Mouse (Mus musculus) fat pad, adult 2 months (tissue): Measurements from ENCODE around the gene Flot1.

Source experiments
- DNase-seq: peaks from one replicate; pipeline ENCODE4 v3.0.0-alpha.2; 2011; ENCODE audit warnings: low read depth, low spot score; ENCODE audit errors: extremely low read depth

Flot1 gene

DNA sequence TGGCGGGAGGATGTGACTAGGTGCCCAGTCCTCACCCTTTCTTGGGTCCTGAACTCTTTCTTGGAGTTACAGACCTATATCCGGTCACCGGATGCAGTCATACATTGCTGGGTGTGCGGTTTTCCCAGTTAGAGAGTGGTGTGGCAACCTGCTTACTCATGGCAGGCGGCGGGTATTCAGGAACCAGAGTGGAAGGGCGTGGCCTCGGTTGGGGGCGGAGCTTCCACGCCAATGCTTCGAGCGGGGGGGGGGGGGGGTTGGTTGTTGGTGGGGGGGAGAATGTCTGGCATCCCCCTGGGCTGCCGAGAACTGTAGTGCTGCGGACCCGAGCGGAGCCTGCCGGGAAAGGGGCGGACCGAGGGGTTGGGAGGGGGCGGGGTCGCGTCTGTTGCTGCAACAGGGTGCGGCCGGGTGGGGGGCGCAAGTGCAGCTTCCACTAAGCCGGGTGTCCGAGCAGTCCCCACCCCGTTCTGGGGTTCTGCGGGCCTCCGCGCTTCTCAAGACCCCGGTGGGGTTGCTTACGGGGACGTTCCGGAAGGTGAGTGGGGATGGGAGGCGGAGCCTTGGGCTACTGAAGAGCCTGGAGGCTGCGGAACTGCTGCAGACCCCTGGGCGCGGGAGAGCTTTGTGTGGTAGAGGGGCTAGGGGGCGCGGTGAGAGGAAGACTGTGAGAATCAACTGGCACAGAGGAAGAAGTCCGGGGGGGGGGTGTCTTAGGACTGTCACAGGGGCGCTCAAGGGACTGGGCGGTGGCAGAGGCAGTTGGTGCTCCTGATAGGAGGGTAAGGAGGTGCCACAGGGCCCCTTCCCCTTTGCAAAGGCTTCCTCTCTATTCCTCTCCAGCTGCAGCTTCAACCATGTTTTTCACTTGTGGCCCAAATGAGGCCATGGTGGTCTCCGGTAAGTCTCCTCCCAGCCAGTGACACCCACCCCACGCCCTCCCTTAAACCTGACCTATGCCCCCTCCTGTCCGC, at the start of gene Flot1:
Gene Flot1 (plus strand): TSS at position 267 of the 974 bp plus-strand sequence.
- no peak for DNase-seq

DNA sequence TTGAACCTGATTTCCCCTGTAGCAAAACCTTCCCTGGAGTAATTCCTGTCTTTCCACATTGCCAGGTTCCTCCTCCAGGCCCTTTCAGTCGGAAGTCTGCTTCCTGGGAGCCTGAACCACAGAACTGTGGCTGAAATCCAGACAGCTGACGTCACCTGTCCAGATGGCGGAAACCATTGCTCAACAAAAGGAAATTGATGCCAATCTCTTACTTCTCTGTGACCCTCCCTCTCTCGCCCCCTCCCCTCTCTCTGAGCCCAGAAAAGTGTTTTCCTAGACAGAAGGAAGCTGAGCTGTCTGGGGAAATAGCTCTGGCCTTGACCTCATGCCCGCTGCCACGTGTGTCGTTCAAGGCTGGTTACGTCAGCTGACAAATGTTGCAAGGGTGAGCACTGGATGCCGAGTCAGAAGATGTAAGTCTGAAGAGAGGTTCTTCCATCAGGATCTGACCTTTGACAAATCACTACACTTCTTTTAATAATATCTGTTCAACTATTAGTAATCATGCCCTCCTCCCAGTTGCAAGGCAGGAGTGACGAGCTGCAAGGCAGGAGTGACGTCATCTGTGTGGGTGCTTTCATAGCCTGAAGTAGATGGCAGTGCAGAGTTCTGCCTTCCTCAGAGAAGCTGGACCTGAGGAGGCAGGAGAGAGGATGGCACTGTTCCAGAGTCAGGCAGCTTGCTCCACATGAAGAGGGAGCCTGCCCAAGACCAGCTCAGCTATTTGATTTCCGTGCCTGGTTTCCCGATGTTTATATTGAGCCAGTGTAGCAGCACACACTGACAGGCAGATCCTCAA, 46.0 kb upstream of the Flot1 start:
- DNase-seq = peak; percentile 61

DNA sequence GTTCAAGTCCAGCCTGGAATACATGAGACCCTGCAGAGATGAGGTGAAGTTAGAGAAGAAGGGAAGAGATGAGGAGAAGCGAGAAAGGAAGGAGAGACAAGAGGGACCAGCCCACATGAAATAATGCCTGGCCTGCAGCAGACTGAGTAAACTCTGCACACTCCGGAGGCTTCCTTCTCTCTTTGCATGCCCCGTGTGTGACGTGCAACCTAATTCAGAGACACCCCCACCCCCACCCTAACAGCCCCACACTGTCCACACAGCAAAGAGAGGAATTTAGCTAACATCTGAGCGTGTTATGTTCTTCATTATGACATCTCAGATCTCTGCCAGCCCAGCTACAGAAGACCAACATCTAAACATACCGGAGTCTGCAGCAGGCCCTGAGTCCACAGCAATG, 44.1 kb upstream of the Flot1 start:
- DNase-seq = no peak

DNA sequence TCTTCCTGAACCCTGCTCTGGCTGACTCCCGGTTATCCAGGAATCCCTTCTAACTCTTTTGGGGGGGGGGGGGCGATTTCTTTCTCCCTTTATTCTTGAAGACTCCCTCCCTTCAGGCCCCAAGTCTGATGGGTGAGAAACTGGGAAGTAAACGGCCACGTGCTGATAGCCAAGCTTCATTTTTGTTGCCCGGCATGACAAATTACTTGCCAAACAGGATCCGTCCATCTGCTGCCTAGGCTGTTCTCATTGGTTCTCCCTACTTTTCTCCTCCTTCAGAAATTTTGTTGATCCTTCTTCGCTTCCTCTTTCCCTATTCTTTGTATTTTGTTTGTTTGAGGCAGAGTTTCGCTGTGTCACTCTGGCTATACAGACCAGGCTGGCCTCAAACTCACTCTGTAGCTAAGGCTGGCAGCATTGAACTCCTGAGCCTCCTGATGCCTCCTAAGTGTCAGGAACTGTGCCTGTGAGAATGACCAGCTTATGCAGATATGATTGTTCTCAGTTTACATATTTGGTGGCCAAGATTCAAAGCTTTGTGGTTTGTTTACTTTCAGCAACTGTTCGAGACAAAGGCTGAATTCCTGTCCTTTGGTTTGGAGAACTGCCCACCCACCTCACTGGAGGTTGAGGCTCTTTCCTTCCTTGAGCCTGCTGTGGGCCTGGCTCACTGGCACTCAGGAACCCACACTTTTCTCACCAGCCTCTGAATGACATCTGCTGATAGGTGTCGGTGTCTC, 43.4 kb upstream of the Flot1 start:
- no peak for DNase-seq

DNA sequence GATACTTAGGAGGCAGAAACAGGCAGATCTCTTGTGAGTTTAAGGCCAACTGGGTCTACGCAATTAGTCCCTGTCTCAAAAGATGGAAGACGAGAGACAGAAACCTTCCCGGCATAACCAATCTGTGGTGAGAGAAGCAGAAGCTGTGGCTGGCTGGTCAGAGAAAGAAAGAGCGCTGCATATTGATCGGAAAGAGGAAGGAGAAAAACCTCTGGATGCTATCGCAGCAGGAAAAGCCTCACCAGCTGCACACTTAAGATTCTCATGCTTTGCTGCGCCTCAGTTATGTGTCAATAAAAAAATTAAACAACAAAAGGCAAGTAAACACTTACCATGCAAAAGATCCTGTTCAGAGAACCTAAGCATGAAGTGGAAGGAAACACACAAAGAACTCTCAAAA, 42.7 kb upstream of the Flot1 start:
- DNase-seq = no peak

DNA sequence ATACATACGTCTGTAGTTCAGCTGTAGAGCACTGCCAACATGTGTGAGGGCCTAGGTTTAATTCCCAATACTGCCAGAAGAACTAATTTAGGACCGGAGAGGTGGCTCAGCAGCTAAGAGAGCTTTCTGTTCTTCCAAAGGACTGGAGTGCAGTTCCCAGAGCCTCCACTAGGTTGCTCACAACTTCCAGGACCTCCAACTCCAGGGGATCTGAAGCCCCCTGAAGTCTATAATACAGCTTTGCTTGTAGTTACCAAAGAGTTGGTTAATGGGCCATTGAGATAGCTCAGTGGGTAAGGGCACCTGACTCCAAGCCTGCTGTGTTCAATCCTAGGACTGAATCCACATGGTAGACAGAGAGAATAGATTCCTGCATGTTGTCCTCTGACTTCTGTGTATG, 40.6 kb upstream of the Flot1 start:
- DNase-seq = no peak

DNA sequence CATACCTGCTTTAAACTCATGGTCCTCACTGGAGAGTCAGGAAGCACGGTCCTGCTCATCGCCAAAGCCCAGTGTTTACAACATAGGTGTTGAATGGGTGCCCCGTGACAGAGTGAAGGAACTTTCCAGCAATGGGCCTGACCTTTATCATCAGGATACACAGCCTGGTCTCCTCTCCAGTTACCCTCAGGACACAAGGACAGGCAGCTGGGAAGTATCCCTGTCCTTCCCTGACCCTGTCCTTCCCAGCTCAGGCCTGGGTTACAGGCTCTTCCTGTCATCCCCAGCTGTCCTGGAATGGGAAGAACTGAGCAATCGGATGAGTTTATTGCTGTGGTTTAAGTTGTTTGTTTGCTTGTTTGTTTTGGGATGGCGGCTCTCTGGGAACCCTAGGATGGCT, 40.1 kb upstream of the Flot1 start:
- DNase-seq = no peak

DNA sequence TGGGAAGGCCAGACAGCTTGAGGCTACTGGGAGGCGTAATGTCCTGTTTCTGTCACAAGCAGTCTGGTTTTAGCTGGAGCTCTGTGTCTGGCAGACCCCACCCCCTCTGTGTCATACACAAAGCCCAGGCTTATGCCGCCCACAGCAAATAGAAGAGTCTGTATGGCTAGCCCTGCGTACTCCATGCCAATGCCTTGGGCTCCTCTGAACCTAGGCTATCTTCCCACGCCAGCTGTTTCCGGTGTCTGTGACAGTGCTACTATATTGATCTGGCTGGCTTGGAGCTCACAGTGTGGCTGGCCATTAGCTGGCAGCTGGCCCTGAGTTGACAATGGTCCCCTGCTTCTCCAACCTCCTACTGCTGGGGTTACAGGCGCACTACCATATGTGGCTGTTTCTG, 39.1 kb upstream of the Flot1 start:
- no peak for DNase-seq

DNA sequence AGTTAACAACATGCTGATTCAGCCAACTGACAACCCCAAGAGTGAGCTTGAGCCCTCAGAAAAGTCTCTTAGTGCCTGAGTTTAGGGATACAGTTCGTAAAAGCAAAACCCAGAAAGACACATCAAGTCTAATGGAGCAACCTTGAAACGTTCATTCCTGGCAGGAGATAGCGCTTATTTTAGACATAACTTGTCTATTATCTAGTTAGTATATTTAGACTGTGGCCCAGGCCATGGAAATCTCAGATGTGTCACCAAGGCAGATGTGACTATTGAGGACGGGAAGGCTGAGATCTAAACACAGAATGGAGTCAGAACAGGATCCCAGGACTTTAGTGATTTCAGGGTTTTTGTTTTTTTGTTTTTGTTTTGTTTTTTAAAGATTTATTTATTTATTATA, 37.9 kb upstream of the Flot1 start:
- no peak for DNase-seq

DNA sequence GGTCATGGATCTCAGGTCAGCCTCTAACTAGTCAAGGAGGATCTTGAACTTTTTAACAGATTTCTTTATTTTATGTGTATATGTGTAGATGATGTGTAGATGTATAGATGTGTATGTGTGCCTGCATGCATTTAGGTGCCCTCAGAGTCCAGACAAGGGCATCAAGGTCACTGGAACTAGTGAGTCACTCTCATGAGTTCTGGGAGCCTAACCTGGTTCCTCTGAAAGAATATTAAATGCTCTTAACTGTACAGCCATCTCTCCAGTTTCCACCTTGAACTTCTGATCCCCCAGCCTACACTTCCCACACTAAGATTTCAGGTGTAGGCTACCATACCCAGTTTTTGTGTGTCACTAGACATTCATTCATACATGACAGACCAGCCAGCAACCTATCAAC, 35.5 kb upstream of the Flot1 start:
- no peak for DNase-seq

DNA sequence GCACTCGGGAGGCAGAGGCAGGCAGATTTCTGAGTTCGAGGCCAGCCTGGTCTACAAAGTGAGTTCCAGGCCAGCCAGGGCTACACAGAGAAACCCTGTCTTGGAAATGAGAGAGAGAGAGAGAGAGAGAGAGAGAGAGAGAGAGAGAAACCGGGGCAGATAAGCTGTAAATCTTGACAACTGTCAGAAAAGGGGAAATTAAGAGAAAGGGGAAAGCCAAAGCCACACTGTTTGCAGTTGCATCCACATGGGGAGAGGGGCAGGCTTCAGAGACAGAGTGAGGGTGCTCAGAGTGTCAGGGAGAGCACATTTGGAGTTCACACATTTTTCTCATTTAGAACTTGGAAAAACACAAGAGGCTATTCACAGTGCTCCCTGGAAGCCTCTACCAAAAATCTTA, 35.0 kb upstream of the Flot1 start:
- DNase-seq = no peak

DNA sequence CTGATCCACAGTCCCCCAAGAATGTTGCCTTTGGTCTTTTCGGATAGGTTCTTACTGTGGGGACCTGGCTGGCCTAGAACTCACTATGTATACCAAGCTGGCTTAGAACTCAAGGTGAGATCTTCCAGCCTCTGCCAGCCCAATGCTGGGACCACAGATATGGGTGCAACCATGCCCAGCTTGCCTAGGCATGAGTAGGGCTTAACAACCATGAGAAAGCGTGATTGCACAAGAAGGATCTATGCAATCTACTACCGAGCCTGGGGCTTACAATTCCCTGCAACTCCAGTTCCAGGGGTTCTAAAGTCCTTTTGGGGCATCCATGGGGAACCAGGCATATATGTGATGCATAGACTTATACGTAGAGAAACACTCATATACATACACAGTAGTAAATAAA, 32.1 kb upstream of the Flot1 start:
- peak; percentile 57 for DNase-seq

DNA sequence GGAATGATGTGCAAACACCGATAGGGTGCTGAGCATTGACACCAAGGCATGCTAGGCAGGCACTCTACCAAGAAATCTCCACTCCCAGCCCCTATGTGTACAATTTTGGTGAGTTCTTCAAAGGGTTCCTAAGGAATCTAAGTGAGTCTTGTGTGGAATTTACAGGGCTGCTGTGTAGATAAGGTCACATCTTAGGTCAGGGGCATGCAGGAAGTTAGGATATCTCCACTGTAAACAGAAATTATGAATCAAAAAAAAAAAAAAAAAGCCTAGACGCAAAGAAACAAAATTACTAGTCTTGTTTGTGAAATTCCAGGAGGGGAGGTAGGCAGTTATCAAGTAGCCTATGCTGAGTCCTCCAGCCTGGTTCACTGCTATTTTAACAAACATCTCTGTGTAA, 30.2 kb upstream of the Flot1 start:
- DNase-seq = no peak

DNA sequence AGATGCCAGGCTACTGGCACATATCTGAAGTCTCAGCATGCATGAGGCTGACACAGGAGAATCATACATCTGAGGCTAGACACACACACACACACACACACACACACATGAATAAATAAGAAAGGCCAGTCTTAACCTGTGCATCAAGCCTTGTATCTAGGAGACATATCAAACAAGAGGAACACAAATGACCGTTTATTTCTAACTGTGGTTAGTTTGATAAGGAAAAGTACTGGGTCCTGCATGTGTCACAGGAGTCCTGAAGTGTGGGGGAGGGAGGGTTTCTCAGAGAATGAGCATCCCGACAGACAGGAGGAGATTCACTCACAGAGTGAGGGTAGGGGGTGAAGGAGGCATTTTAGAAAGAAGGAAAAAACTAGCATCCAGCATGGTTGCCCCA, 27.9 kb upstream of the Flot1 start:
- no peak for DNase-seq

DNA sequence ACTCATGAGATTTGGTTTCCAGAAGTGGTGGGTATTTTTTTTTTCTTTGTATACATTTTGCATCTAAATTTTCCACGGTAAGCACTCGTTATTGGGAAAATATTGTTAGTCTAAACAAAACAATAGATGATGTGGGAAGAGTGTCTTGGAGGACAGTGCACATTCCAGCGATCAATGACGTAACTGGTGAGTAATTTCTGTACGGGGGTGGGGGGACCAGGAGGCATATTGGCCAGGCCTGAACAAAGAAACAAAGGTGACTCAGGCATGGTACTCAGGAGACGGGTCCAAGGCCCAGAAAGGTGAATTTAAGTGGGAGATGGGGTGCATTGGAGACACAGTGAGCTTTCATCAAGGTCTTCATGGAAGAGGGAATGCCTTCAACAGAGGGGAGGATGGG, 27.4 kb upstream of the Flot1 start:
- DNase-seq = no peak

DNA sequence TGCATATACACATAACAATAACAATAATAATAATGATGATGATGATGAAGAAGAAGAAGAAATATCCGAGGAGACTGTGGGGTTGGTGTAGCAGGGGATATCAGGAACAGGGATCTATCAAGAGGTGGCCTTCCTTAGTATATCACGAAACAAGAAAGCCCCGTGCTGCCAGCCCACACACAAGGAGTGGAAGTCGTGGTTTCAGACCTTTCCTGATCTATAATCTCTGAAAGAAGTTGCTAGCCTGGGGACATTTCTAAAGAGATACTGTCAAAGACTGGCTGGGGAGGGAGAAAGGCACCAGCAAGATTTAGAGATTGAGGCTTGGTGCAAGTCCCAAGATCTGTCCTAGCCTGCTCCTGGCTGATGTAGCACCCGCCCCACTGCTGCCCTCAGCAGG, 26.2 kb upstream of the Flot1 start:
- DNase-seq = no peak

DNA sequence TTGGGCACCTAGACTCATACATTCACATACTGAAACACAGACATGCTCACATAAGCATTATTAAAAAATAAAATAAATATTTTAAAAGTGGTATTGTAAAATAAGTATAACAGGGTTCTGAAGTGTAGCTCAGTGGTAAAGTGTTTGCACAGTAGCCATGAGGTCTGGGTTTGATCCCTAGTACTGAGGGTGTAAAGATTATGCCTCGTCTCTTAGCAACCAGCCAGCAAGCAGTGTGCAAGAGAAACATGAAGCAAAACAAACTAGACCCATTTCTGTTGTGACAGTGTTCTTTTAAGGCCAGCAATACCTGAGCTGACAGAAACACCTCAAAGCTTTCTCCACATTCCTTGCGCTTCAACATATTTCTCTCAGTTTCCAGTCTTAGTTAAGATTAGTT, 22.1 kb upstream of the Flot1 start:
- no peak for DNase-seq

DNA sequence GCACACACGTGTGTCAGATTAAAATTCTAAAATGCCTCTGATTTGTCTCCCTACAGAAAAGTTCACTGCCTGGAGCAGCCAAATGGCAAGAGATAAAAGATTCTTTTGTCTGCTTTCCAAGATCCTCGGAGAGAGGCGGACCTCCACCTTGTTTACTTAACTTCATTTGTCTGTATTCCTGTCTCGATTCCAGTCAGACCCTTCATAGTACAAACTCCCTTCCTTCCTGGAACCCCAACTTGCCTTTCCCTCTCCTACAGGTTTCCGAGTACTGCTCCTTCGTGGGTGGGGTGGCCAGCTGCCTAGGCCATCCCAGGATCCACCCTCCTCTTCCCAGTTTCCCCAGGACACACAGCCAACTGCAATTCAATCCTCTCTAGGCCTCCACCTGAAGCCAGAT, 20.0 kb upstream of the Flot1 start:
- DNase-seq = no peak

DNA sequence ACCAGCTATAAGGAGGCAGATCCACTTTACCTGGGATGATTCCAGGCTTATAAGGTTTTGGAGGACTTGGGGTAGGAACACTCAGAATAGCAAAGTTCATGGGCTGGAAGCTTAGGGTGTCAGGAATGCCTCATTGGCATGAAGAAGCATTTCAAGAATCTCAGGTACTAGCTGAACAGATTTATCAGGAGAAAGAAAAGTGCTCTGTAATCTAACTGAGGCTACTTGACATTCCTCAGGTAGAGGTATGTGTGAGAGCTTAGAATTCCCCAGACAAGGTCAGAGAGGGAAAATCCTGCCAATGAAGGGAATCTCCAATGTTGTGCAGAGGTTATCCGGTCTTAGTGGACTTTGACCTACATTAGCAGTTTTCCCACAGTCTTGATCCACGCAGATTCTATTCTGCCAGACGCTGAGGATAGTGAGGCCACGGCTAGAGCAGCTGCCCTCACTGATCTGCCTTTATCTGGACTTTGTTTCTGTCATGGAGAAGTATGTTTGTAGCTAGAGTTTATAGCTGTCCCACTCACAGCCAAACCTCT, 19.1 kb upstream of the Flot1 start:
- DNase-seq = no peak

DNA sequence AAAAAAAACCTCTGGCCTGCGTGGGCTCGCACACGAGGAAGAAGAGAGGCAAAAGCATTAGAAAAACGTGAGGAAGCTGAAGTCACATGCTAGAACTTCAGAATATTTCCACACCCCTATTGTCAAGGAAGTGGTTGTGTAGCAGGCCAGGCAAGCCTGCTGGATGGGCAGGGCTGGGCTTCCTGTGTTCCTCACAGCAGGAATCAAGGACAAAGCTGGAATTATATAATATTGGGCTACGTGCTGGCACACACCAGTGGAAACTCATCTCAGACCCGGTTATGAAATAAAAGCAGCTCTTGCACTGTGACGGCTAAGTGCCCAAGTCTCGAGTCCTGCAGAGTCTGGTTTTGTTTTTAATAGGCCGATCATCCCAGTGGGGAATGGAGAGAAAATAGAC, 15.0 kb upstream of the Flot1 start:
- DNase-seq = no peak

DNA sequence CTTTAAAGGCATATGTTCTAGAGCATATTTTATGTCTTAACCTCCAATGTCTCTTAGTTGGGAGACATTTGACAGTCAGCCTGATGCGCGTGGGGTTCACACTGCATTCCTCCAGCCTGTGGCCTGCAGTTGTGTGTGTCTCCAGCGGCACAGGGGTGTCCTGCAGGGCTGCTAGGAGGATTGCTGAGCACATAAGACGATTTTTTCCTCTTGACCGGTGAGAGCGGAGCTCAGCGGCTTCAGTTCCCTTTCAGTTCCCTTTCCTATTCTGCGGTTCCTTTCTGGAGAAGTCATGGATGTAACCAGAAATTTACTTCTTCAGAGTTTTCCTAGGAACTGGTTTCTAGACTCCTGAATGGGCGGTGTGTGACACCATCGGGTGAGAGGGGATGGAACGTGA, 13.6 kb upstream of the Flot1 start:
- no peak for DNase-seq
